In the genomic region with DNA sequence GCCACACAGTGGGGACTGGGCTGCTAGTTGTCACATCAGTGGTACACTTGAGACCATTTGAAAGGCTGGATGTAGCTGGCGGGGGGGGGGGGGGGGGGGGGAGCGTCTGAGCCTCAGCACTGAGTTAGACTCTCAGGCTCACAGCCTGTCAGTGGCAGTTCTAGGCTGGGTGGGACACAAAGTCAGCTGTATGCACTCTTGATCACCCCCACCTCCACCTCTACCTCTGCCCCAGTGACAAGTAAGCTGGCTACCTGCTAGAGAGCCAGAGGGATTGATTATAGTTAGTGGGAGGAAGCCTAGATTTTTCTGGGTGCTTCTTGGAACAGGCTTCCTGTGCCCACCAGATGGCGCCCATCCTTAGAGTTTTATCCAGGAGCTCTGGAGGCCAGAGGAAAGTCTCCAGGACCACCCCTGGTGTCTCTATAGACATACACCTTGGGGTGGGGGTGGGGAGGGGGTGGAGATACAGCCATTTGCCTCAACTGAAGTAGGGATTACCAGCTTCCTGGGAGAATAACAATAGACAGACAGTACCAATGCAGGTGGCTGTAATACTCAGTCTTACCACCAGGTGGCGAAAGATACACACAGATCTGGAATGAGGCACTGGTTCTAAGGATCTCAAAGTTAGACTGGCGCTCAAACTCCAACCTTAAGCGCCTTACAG, we compare ENCODE assay signal across 8 mouse cellular contexts.
DNase-seq lines count a peak whose midpoint lies in the region; ATAC-seq and TF ChIP-seq lines count a peak whose summit lies in the region.

No protein-coding gene starts in this region.

- DNase-seq in brain, embryonic 14.5 days (ENCODE audit: low read depth): peak; percentile 87
- peak; percentile 79 for DNase-seq in forebrain, embryonic 10.5 days (ENCODE audit: extremely low spot score, low spot score)
- DNase-seq in heart, postnatal 10 days: peak; percentile 89 to 92
- DNase-seq in kidney, postnatal 4 days: peak; percentile 91
- peak; percentile 75 for DNase-seq in testis, postnatal 14 days (ENCODE audit: low spot score)

- no peaks in the 10 kb centered on the region for H3K9me3 ChIP-seq in ES-Bruce4 (replicated peaks; ENCODE audit: control insufficient read depth, insufficient read depth, low read length, poor library complexity, severe bottlenecking)
- H3K9me3 ChIP-seq in forebrain, embryonic 10.5 days: no peaks in the 10 kb centered on the region; the same call in 1 of the 2 replicates
- no peaks in the 10 kb centered on the region for H3K9me3 ChIP-seq in liver, embryonic 16.5 days (replicated peaks; ENCODE audit: control insufficient read depth, low read length)
- no peaks in the 10 kb centered on the region for H3K9me3 ChIP-seq in neural tube, embryonic 12.5 days

- no peak for TF ChIP-seq POLR2A in ES-Bruce4 (IDR thresholded peaks at IDR 0.05; ENCODE audit: insufficient read depth, low read length)
- no peak for TF ChIP-seq POLR2A in brain, embryonic 14.5 days (IDR thresholded peaks at IDR 0.05; ENCODE audit: borderline replicate concordance, extremely low read depth, insufficient read depth, insufficient read length, poor library complexity, severe bottlenecking)

- no peak overlapping the region for H3K27ac ChIP-seq in ES-Bruce4 (ENCODE audit: insufficient read depth, low read length)
- H3K27ac ChIP-seq in forebrain, embryonic 10.5 days: no peak overlapping the region
- H3K27ac ChIP-seq in liver, embryonic 16.5 days (ENCODE audit: low read length): no peak overlapping the region
- H3K27ac ChIP-seq in neural tube, embryonic 12.5 days: no peak overlapping the region

- no peak overlapping the region for H3K9ac ChIP-seq in ES-Bruce4 (ENCODE audit: low read depth, poor library complexity, severe bottlenecking)
- no peak overlapping the region for H3K9ac ChIP-seq in liver, embryonic 16.5 days (ENCODE audit: low read depth, low read length)
- no peak overlapping the region for H3K9ac ChIP-seq in neural tube, embryonic 12.5 days

- H3K27me3 ChIP-seq in ES-Bruce4 (ENCODE audit: control insufficient read depth, insufficient read depth, low read length, poor library complexity, severe bottlenecking): no peaks in the 10 kb centered on the region
- no peaks in the 10 kb centered on the region for H3K27me3 ChIP-seq in forebrain, embryonic 10.5 days (ENCODE audit: poor library complexity, severe bottlenecking)
- no peaks in the 10 kb centered on the region for H3K27me3 ChIP-seq in liver, embryonic 16.5 days (ENCODE audit: control insufficient read depth, insufficient read depth, low read depth, low read length)
- no peaks in the 10 kb centered on the region for H3K27me3 ChIP-seq in neural tube, embryonic 12.5 days (replicated peaks)

- intact Hi-C loops in heart, postnatal 10 days (cut with DNase I): loop anchor here (1.0 to 10.0 kb wide), 7 partner anchors 108 to 468 kb away; a partner anchor contains a TSS

- 12% methylated on average over 4 of the region's 6 CpGs for WGBS in forebrain, embryonic 10.5 days
- 11% methylated on average over 4 of the region's 6 CpGs for WGBS in liver, embryonic 16.5 days (ENCODE audit: insufficient replicate concordance)
- WGBS in neural tube, embryonic 12.5 days: 11% methylated on average over 5 of the region's 6 CpGs

- no peak overlapping the region for H3K4me2 ChIP-seq in liver, embryonic 16.5 days (ENCODE audit: low read depth, low read length)
- H3K4me2 ChIP-seq in neural tube, embryonic 12.5 days (replicated peaks): no peak overlapping the region

- no peak for TF ChIP-seq EP300 in ES-Bruce4 (IDR thresholded peaks at IDR 0.05; ENCODE audit: insufficient read depth, low read depth, low read length)

- no peaks in the 10 kb centered on the region for H3K36me3 ChIP-seq in ES-Bruce4 (ENCODE audit: control insufficient read depth, insufficient read depth, low read length, poor library complexity, severe bottlenecking)
- no peaks in the 10 kb centered on the region; the same call in 1 of the 2 replicates for H3K36me3 ChIP-seq in forebrain, embryonic 10.5 days (replicated peaks)
- no peaks in the 10 kb centered on the region for H3K36me3 ChIP-seq in liver, embryonic 16.5 days (ENCODE audit: control insufficient read depth, insufficient read depth)
- no peaks in the 10 kb centered on the region for H3K36me3 ChIP-seq in neural tube, embryonic 12.5 days

- no peaks in the 10 kb centered on the region for H3K4me1 ChIP-seq in ES-Bruce4 (ENCODE audit: control insufficient read depth, insufficient read depth, low read length)
- H3K4me1 ChIP-seq in forebrain, embryonic 10.5 days: peaks cover 39% of the 10 kb centered on the region
- H3K4me1 ChIP-seq in liver, embryonic 16.5 days (ENCODE audit: control insufficient read depth, low read depth, low read length): peaks cover 10% of the 10 kb centered on the region
- peaks cover 8% of the 10 kb centered on the region for H3K4me1 ChIP-seq in neural tube, embryonic 12.5 days

- TF ChIP-seq CTCF in ES-Bruce4 (IDR thresholded peaks at IDR 0.05; ENCODE audit: low read depth, low read length): peak; percentile 49
- TF ChIP-seq CTCF in brain, embryonic 14.5 days (IDR thresholded peaks at IDR 0.05; ENCODE audit: borderline replicate concordance, extremely low read depth, insufficient read depth, insufficient read length): peak; percentile 64

- no peak overlapping the region for H3K4me3 ChIP-seq in ES-Bruce4 (ENCODE audit: low read depth, low read length)
- H3K4me3 ChIP-seq in forebrain, embryonic 10.5 days: no peak overlapping the region
- H3K4me3 ChIP-seq in liver, embryonic 16.5 days (ENCODE audit: low read depth, low read length): no peak overlapping the region
- H3K4me3 ChIP-seq in neural tube, embryonic 12.5 days: no peak overlapping the region

- ATAC-seq in liver, embryonic 16.5 days (ENCODE audit: low read depth): peak; percentile 41; the same call in 1 of the 2 replicates
- ATAC-seq in neural tube, embryonic 12.5 days (ENCODE audit: low FRiP score, low read depth): peak; percentile 63
